Mouse (Mus musculus) C2C12 (cell line): ENCODE data around the gene Ttll1.

ENCODE experiments used
- CEBPB ChIP-seq: IDR thresholded peaks from one replicate; pipeline ENCODE4 v1.6.1; 2011; ENCODE audit warnings: low read depth, mild to moderate bottlenecking, control low read depth, moderate library complexity
- CTCF ChIP-seq: IDR thresholded peaks from one replicate; pipeline ENCODE4 v1.5.1; 2011; ENCODE audit not compliant: control insufficient read depth, insufficient read depth, insufficient read length
- MYOD1 ChIP-seq: IDR thresholded peaks from one replicate; pipeline ENCODE4 v1.6.1; 2011; ENCODE audit warnings: low read depth; ENCODE audit not compliant: control insufficient read depth, insufficient read length

DNA sequence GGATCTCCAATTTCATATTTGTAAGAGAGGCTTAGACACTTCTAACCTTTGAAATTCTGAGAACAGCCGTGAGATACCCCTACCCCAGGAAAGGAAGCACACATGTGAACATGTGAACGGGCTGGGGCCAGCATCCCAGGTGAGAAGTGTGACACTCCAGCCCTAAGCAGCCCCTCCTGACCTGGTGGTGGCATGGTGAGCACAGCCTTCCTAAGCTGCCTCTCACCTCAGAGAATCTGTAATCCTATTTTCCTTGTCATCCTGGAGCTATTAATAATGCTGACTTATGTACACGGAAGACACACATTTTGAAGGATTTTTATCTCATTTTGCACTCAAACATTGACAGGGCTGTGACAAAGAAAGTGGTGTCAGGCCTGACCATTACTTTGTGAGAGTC lies 49.8 kb downstream of the Ttll1 start:
- TF ChIP-seq CTCF: no peak
- no peak for TF ChIP-seq MYOD1
- TF ChIP-seq CEBPB: no peak
